Mouse (Mus musculus) adipocyte (in vitro differentiated cells): Measurements from ENCODE around the gene Zfp536.

Source experiments
- DNase-seq: peaks from one replicate; pipeline ENCODE4 v3.0.0-alpha.2; 2016; ENCODE audit warnings: low spot score

Gene Zfp536

DNA sequence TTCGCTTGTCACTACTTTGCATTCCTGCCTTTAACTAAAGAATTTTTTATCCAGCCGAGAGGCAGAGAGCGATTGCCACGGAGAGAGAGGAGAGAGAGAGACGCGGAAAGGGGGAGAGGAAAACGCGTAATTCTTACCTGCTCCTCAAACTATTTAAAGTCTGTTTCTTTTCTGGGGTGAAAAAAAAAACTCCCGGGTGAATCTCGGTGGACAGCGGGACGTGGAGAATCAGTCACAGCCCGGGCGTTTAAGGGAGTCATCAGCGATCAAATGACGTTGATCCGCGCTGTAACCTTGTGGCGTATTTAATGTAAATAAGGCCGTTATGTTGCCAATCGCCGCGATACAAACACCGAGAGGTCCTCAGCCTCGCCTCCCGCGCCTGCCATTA, at the start of gene Zfp536:
Gene Zfp536, minus strand, starts transcription at position 330 of the 391 bp plus-strand sequence.
- no peak for DNase-seq

DNA sequence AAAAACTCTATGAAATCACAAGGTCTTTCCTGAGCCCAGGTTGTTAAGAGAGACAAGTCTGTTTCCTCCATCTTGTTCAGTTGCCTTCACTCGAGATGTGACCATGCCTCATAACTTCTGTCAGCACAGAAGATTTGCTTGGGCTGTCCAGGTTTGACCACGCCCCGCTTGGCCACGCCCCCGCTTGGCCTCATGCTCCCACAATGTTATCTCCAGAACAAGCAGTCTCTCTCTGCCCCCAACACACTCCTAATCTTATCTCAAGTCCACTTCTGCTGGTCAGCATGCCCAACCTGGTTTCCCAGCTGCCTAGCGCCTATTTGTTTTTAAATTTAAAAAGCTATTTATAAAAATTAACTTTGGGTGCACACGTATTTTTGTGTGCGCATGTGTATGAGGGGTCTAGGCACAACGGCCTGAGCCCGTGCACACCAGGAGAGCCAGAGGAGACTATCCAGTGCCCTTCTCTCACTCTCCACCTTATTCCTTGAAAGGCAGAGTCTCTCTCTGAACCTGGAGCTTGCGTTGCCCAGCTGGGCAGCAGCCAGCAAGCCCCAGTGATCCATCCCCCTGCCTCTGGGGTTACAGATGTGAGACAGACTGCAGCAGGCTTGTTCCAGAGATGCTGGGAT, 47.3 kb upstream of the Zfp536 start:
- DNase-seq, result no peak

DNA sequence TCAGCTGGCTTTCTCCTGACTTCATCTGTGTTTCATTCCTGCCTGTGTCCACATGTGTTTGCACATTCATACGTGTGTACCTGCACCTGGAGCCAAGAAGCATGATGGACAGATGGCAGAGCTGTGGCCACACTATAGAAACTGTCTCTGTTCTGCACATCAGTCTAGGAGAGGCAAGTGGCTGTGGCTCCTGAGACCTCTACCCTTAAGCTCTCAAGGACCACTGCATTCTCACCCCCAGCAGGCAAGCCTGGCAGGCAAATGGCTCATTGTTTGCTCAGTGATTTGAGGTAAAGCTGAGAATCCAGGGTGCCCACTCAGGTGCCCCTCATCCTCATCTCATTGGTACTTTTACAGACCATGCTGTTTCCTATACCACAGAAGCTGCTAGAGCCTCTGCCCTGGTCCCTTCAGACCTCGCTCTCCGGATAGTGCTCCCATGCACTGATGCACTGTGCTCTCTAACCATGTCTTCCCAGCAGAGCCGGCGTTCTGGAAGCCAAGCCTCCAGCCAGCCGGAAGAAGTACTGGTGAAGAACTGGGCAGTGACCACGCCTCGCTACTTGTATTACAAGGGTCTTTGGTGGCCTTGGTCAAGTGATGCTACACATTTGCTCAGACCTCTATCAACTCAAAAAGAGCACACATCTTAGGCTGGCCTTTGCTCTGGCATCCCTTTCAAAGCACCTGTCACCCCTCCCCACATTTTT, 45.3 kb upstream of the Zfp536 start:
- DNase-seq, result no peak

DNA sequence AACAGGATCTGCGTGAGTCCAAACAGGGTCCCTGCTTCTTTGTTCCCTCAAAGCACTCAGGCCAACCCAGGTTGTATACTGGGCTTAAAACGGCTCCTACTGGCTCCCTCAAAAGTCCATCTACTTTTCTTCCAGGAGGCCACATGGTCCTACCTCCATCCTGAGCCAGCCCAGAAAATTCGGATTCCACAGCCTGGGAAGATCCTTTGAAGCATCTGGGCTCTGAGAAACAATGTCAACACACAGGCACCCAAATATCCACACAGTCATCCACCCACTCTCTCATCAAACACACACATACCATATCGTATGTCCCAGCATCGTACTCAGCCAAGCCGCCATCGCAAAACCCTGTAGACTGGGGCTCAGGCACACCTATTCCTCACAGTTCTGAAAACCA, 43.5 kb upstream of the Zfp536 start:
- DNase-seq, result no peak

DNA sequence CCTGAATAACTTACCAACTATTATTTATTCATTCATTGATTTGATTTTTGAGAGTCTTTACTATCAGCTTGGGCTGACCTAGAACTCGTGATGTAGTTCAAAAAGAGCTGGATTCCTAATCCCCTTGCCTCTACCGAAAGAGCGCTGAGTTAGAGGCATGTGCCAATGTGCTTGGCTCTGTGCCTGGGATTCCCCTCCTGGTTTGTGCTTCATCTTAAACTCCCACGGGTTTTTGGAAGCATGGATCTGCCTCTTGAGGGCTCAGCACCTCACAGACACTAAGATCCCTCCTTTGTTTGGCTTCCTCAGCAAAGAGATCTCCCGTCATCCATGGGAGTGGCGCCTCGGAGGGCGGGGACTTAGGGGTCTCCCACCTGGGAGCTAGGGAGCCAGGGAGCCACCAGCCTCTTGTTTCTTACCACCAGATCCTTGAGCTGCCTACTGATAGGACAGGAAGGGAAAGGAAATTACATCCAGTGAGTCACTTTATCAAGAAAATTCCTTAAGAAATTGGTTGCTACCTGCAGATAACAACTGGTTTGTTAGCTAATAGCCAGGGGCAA, 41.5 kb upstream of the Zfp536 start:
- DNase-seq, result no peak

DNA sequence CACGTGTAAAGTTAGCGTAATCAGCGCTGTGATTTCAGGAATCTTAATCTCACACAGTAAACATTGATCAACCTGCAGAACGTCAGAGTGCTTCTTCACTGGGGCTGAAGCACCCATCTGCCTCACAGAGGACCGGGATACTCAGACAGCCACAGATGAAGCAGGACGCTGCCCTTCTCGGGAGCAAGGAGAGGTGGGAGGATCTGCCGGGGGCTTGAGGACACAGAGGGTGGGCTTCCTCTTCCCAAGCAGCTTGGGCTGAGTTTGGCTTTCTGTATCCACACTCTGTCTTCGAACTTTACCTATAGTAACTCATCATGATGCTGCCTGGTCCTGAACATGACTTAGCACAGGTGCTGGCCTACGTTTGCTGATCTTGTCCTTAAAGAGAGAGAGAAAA, 40.2 kb upstream of the Zfp536 start:
- DNase-seq, result no peak

DNA sequence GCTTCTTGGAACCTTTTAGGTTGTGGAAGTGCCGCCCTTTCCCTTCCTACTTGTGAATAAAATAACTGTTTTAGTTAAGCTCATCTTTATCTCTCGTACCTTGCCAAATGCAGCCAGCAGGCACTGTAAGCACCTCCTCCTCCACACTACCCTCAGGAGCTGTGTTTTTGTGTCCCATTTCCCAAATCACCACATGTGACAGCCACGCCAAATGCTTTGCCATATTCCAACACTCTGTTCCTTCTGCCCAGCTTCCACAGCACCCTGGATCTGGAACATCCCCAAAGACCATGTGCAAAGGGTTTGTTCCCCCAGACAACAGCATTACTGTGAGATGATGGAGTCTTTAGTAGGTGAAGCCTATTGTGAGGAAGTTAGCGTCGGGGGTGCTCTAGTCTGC, 36.5 kb upstream of the Zfp536 start:
- no peak for DNase-seq

DNA sequence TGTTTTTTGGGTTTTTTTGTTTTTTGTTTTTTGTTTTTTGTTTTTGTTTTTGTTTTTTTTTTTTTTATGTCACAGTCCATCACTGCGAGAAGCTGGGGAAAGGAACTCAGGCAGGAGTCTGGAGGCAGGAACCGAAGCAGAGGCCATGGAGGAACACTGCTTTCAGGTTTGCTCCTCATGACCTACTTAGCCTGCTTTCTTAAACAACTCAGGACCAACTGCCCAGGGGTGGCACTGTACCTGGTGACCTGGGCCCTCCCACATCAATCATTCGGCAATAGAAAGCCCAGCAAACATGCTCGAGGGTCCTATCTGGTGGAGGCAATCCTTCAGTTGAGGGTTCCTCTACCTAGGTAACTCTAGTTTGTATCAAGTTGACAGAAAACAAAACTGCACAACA, 35.6 kb upstream of the Zfp536 start:
- DNase-seq, result no peak

DNA sequence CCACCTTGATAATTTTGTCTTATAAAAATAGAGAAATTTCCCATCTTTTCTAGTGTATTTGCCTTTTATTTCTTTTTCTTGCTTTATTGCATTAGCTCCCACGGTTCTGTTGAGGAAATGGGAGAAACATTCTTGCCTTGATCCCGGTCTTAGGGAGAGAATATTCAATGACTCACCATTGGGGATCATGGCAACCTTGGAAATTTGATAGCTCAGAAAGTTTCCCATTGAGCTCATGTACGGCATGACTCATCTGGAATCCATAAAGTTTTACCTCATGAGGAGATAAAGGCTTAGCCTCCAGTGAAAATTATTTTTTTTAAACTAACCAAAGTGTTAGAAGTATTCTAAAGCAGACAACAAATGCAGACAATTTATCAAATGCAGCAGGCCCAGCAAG, 27.7 kb upstream of the Zfp536 start:
- DNase-seq, result no peak

DNA sequence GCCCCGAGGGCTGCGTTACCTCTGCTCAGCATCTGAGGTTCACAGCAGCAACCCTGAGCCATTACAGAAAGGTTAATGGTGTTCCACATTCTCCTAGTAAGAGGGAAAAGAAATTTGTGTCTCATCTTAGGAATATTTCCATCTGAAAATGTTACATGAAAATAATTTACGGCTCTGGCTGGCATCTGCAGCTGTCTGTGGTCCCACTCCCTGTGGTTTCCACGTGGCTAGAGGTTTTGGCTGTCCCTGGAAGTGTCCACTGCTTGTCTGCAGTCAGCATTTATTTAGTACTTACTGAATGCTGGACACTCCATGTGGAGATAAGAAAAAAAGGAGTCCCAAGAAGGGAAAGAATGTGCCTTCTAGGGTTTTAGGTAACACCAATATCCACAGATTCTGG, 15.3 kb upstream of the Zfp536 start:
- no peak for DNase-seq

DNA sequence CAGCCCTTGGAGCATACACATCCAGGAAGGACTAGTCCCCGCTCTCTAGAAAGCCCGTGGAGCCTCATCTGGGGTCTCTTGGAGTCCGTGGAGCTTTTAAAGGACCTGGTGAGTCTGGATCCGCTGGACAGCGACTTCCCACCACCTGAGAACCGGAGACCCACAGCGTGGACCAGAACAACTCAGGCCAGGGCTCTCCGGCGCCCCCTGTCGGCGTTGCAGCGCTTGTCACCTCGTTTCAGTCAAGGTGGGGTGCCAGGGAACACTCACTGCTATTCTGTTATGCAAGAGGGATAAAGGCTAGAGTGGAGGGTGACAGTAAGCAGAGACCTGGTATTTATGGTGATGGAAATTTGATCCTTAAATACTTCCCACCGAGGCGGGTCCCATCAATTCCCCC, 2.1 kb upstream of the Zfp536 start:
- no peak for DNase-seq

DNA sequence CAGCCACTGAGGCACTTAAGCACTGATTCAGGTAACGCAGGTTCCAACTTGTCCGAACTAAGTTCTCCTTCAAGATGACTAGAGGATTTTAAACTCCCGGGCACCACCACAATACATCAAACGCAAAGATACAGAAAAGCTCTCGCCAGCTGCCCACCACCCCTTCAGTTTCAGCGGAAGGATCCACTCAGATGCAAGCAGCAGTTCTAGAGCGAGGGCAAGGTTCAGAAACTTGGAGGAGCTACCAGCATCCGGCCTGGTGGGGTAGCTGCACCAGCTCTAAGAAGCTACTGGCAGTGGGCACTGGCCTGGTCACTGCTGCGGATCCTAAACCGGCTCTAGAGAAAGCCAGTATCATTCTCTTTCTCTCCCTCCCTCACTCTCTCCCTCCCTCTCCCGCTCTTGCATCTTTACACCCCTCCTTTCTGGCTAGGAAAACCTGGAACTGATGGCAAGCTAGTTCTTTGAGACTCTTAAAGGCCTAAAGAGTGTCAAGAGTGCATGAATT, 1.1 kb upstream of the Zfp536 start:
- no peak for DNase-seq

DNA sequence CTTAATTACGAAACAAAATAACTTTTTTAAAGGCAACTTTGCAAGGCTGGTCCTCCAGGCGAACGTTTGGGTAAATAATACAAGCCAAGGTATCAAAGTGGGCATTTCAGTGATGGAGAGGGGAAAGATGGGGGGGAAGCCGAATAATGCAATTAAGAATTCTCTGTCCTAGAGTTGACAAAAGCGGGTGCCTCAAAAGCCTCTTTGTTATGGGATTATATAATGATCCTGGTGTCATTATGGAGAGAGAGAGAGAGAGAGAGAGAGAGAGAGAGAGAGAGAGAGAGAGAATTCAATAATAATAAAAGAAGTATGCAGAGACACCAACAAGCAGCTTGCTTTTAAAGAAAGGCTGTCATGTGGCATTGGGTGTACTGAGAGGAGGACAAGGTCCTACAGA, 465 bp upstream of the Zfp536 start:
- DNase-seq, result no peak

DNA sequence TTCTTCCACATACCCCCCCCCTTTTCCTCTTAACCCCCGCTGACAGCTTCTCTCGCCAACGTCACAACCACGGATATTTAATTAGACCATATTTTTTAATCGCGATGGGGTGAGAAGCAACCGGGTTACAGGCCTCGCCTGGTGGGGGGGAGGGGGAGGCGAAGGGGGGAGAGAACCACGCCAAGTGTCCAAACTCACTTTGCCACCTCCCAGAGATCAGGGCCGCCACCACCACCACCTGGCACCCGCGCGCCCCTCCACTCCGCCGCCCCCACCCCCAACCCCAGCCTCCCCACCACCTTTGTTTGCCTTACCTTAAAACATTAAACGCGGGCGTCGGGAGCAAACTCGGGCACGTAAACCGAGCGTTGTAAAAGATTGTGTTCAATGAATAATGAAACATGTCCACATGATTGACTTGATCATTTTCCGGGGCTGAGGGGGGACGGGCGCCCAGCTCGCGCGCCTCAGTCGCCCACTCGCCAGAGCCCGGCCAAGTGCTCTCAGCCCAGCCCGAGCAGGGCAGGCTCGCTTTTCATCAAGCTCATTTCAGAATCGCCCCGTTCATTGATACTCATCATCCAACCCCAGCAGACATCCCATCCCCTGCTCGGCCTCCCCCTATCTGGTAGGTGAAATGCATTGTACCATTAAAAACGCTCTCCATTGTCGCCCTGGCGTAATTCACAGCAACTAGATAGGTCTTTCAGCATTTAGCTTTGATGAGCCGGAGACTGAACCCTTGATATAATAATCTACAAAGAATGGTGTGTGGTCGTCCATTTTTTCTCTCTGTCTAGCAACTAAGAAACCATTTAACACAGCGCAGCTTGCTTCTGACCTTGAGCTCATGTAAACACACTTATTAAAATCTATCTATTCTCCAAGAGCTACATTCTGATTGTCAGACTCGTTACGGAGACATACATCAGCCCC, 797 bp downstream of the Zfp536 start:
- no peak for DNase-seq

DNA sequence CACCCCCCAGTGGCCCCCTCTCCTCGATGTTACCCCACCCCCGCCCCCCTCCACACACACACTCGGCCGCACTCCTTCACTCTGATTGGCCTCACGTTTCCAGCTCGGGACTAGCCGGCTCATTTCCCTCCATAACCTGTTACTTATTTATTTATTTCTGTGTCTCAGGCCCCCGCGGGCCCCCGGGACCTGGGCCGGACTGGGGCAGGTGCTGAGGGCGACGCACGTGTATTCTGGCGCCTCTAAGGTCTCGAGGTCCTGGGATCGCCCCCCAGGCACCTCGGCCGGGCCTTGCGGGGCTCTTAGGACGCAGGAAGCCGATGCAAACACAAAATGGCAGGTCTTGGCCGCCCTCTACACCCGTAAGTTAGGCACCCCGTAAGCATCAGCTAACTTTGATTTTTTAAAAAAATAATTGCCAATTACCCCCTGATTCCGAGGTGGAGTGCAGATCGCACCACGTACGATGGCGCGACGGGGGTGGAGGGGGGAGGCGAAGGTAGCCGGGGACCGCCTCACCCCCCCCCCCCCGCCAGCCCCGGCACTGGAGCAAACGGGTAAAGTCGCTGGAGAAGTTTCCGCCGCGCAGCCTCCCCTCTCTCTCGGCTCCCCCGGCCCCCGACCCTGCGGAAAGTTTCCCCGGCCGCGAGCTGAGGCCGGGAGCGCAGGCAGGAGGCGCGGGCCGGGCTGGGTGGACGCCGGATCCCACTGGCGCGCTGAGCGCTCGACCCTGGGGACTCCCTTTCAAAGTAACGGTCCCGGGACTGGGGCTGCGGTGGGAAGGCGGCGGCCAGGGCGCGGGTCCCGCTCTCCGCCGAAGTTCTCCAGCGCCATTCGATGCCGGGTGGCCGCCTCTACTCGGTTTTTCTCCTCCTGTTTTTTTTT, 1.7 kb downstream of the Zfp536 start:
- no peak for DNase-seq

DNA sequence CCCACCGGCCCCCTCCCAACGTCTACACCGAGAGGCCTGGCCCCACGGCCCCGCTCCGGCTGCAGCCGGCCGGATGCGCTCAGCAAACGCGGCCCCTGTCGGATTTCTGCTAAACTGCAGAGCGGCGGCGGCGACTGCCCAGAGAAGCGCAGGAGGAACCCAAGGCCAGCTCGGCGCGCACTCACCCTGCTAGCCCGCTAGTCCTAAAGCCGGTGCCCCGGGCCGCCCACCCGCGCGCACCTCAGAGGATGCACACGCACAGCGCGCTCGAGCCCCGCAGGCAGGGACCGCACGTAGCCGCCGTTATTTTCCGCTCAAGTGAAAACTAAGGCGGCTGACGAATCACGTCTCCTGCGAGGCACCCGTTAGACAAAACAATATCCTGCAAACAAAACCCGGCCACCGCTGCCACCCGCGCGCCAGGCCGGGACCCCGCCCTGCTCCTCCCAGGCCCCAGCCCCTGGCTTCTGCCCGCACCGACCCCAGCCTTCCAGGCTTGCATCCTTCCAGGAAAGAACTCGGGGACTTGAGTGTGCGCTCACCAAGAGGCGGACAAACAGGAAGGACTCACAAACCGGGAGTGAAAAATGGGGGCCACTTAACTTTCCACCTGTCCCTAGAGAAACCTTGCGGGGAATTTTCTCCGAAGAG, 2.9 kb downstream of the Zfp536 start:
- no peak for DNase-seq

DNA sequence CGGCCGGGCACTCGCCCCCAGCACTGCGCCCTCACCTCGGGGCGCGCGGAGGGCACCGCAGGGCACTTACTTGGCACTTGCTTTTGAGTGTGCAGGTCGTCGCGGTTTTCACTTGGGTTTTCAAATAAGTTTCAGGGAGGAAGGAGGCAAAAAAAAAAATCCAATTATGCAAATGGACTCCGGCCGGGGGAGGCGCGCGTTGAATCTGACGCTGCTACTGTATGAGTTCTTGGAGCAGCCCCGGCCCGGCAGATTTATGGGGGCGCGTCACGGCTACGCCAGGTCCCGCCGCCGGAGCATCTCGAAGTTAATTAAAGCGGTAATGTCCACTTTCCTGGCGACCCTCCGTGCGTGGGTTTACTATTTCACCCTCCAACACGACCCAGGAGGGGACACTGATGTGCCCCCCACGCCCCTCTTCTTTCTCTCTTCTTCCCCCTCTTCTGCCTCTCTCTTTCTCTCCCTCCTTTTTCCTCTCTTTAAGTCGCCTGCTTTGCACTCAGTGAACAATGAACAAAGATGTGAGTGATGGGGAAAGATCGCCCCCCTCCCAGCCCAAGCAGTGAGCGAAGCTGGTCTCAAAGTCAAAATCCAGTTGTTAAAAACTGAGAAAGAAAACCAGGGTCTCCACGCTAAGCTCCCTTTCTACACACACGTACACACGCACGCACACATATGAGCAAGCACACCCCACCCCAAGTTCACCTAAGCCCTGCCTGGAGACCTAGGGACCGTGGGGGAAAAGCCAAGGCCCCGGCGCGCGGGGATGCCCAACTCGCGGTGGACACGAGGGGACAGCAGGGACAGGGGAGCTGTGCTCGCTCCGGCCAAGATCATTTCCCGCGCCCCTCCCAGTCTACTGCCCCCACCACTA, 3.7 kb downstream of the Zfp536 start:
- no peak for DNase-seq

DNA sequence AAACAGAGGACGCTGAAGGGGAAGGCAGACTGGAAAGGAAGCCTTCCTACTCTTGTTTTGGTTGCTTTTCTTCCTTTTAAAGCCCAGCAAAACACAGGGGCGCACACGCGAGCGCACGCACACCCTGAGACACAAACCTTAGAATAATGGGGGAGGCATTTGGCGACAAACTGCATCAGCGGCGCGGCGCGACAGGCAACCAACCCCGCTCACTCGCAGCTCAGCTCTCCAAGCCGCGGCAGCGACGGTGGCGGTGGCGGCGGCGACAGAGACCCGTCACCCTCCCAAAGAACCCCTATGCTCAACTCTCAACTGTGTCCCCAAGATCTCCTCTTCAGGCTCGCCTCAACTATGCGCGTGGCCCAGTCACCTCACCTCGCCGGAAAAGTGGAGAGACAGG, 4.4 kb downstream of the Zfp536 start:
- DNase-seq, result no peak

DNA sequence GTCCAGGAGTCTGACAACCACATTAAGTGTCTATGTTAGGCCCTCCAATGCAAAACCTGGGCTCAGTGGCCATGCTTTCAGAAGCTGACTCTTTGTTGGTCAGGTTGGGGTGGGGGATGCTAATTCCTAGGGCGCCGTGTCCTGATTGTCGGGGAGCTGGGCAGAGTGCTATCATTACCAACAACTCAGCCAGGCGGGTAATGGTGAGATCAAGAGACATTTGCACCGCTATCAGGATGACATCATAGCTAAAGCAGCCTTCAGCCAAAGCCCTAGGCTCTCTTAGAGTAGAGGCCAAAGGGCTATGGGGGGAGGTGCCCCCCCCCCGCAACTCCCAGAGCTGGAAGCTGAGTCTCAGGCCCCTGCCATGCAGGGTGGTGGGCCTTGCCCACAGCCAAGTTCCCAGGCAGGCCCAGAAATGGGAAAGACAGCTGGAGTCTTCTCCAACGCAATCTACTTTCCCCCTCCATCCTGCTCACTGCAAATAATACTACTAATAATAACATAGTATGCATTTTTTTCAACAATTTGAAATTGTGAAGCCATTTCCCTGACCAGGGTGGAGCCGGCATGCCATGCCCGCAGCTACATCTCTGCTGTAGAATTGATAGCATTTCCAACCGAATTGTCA, 5.0 kb downstream of the Zfp536 start:
- no peak for DNase-seq
